Mouse (Mus musculus) ES-Bruce4 (cell line): ENCODE measurements around the gene Slc4a8.
"Not testable (repeated sequence)": the region's sequence is repeated elsewhere in the genome, so short reads cannot be mapped to it uniquely, and the experiment has no call there.

ENCODE experiments used
- CTCF ChIP-seq: IDR thresholded peaks from one replicate; pipeline ENCODE4 v1.8.1; 2011; ENCODE audit warnings: low read depth, low read length
- POLR2A ChIP-seq: IDR thresholded peaks from one replicate; pipeline ENCODE4 v1.8.1; 2011; ENCODE audit warnings: low read length; ENCODE audit not compliant: insufficient read depth

DNA sequence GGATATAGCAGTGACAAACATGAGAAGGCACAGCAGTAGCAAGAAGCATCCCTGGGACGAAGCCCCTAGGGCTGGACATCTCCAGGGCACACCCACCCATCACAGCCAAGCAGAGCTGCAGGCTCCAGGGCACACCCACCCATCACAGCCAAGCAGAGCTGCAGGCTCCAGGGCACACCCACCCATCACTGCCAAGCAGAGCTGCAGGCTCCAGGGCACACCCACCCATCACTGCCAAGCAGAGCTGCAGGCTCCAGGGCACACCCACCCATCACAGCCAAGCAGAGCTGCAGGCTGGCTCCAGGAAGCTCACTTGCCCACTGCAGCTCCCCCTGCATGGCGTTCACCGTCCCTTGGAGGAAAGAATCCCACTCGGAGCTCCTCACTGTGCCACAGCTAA, 60.8 kb downstream of the Slc4a8 start:
- not testable (repeated sequence) for TF ChIP-seq POLR2A, CTCF
